Mouse (Mus musculus) midbrain, postnatal 0 days (tissue): Measurements from ENCODE around the gene Plbd2. TPM values are rescaled to one million over a fixed set of nuclear protein-coding genes. Genes with fewer than 3 reads are reported as not detected.

Source experiments
- ATAC-seq: fragments of 200-750 bp; cut with Nextera tagmentation; 2 replicates; pipeline ENCODE4 v1.8.0; 2017; ENCODE audit warnings: moderate number of reproducible peaks, mild to moderate bottlenecking, moderate TSS enrichment, moderate library complexity; ENCODE audit not compliant: low FRiP score
- DNase-seq: peaks from one replicate; pipeline ENCODE4 v3.0.0-alpha.2; 2015; ENCODE audit warnings: low spot score
- H3K27ac ChIP-seq: fragments of 300-500 bp; sonication (generic); 2 replicates; pipeline ENCODE4 v1.5.1; 2014; ENCODE audit warnings: low read depth, mild to moderate bottlenecking, low read length, mixed read lengths
- H3K27me3 ChIP-seq: fragments of 300-500 bp; sonication (generic); 2 replicates; pipeline ENCODE4 v1.6.1; 2014; ENCODE audit warnings: low read length, control low read depth, mixed read lengths; ENCODE audit not compliant: insufficient read depth
- H3K36me3 ChIP-seq: fragments of 300-500 bp; sonication (generic); 2 replicates; pipeline ENCODE4 v1.6.1; 2014; ENCODE audit warnings: low read length, control low read depth, mixed read lengths; ENCODE audit not compliant: insufficient read depth
- H3K4me1 ChIP-seq: fragments of 300-500 bp; sonication (generic); 2 replicates; pipeline ENCODE4 v1.6.1; 2014; ENCODE audit warnings: mild to moderate bottlenecking, control low read depth, antibody characterized with exemption, low read length, mixed read lengths; ENCODE audit not compliant: insufficient read depth
- H3K4me2 ChIP-seq: fragments of 300-500 bp; sonication (generic); 2 replicates; pipeline ENCODE4 v1.6.1; 2014; ENCODE audit warnings: low read depth, mild to moderate bottlenecking, low read length, mixed read lengths; ENCODE audit not compliant: poor library complexity, severe bottlenecking
- H3K4me3 ChIP-seq: fragments of 300-500 bp; sonication (generic); 2 replicates; pipeline ENCODE4 v1.5.1; 2014; ENCODE audit warnings: low read depth, mild to moderate bottlenecking, low read length, moderate library complexity
- H3K9ac ChIP-seq: fragments of 300-500 bp; sonication (generic); replicated peaks from 2 replicates; pipeline ENCODE4 v1.6.1; 2014; ENCODE audit warnings: mild to moderate bottlenecking, low read length, moderate library complexity, mixed read lengths; ENCODE audit not compliant: poor library complexity, severe bottlenecking
- H3K9me3 ChIP-seq: fragments of 300-500 bp; sonication (generic); 2 replicates; pipeline ENCODE4 v1.6.1; 2016; ENCODE audit warnings: low read length, control low read depth
- CTCF ChIP-seq: IDR thresholded peaks from 2 replicates; pipeline ENCODE4 v1.5.1; 2016; ENCODE audit warnings: antibody characterized with exemption, mild to moderate bottlenecking
- WGBS: fragments of 180-500 bp; shearing (Covaris S2); extraction: QIAGEN DNeasy Blood & Tissue Kit; methylation state at CpG from one replicate; pipeline ENCODE4 v1.1.7; 2014; 5-methylcytosine and 5-hydroxymethylcytosine counted together
- polyA plus RNA-seq: library from polyadenylated mRNA; unstranded; fragments of >200 nt; fragmentation: Nextera tagmentation; extraction: Ambion mirVana; gene quantifications from 2 replicates; pipeline ENCODE4 v1.2.1, GENCODE M21; 2015
- total RNA-seq: library from RNA; depleted of rRNA; stranded (reverse); fragments of >200 nt; gene quantifications from 2 replicates; pipeline ENCODE4 v1.2.3, GENCODE M21; 2014; rRNA removed

Gene Plbd2
- total RNA-seq: 26.7 and 27.9 TPM in 2 replicates
- 49.9 and 52.9 TPM in 2 replicates for polyA plus RNA-seq

- peak within 1 kb of the TSS; percentile 57 for H3K4me3 ChIP-seq
- H3K9me3 ChIP-seq: no peaks in the 10 kb centered on the region
- no peak for TF ChIP-seq CTCF
- DNase-seq: peak; percentile 93
- peak within 1 kb of the TSS; percentile 86 for H3K9ac ChIP-seq
- peak within 1 kb of the TSS; percentile 4; the same call in 1 of the 2 replicates for H3K27ac ChIP-seq
- H3K4me1 ChIP-seq: peaks cover 10% of the 10 kb centered on the region; the same call in 1 of the 2 replicates
- no peaks in the 10 kb centered on the region for H3K27me3 ChIP-seq
- ATAC-seq: peak; percentile 78
- H3K4me2 ChIP-seq: peak within 1 kb of the TSS; percentile 91
- peaks cover 5% of the 10 kb centered on the region; the same call in 1 of the 2 replicates for H3K36me3 ChIP-seq
- under 1% methylated on average over 44 of the region's 55 CpGs for WGBS
These were observed at the start of gene Plbd2 for GRCm38 (mm10) chr5:120503144-120503795. Gene Plbd2 (minus strand): TSS chr5:120503625.

GRCm38 (mm10) chr5:120550673-120551072 lies 47.2 kb upstream of the Plbd2 start:
- H3K36me3 ChIP-seq: peaks cover 17% of the 10 kb centered on the region
- no peaks in the 10 kb centered on the region for H3K4me1 ChIP-seq
- H3K27me3 ChIP-seq: no peaks in the 10 kb centered on the region
- no peak overlapping the region for H3K9ac ChIP-seq
- ATAC-seq: no peak
- TF ChIP-seq CTCF: no peak
- no peak overlapping the region for H3K4me3 ChIP-seq
- no peak overlapping the region for H3K4me2 ChIP-seq
- no peak overlapping the region for H3K27ac ChIP-seq
- 93% methylated on average over 5 of the region's 5 CpGs for WGBS
- H3K9me3 ChIP-seq: no peaks in the 10 kb centered on the region
- DNase-seq: no peak

DNA sequence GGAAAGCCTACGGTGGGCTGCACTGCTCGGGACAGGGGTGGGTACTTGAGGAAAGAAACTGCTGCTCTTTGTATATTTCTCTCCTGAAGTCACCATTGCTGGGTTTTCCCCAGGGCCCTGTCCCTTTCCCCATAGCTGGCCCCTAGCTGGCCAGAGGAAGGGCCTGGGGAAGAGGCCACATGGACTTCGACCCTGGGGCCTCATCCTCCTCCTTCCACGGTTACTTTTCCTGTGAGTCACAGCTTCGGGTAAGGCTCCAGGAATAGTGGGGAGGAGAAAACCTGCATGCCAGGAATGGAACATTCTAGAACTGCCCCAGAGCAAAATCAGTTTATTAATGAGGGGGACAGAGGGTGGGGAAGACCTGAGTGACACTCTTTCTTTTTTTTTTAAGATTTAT lies 46.7 kb upstream of the Plbd2 start:
- no peak for TF ChIP-seq CTCF
- H3K9ac ChIP-seq: no peak overlapping the region
- ATAC-seq: no peak
- H3K9me3 ChIP-seq: no peaks in the 10 kb centered on the region
- no peak overlapping the region for H3K27ac ChIP-seq
- H3K4me2 ChIP-seq: no peak overlapping the region
- H3K4me3 ChIP-seq: no peak overlapping the region
- no peak for DNase-seq
- H3K36me3 ChIP-seq: peaks cover 14% of the 10 kb centered on the region
- no peaks in the 10 kb centered on the region for H3K4me1 ChIP-seq
- no peaks in the 10 kb centered on the region for H3K27me3 ChIP-seq
- WGBS: 95% methylated on average over 5 of the region's 5 CpGs

GRCm38 (mm10) chr5:120548236-120548850 lies 44.9 kb upstream of the Plbd2 start:
- no peak for TF ChIP-seq CTCF
- no peak overlapping the region for H3K27ac ChIP-seq
- WGBS: 87% methylated on average over 11 of the region's 11 CpGs
- no peak overlapping the region for H3K4me2 ChIP-seq
- no peaks in the 10 kb centered on the region for H3K27me3 ChIP-seq
- H3K9me3 ChIP-seq: no peaks in the 10 kb centered on the region
- no peak overlapping the region for H3K9ac ChIP-seq
- no peaks in the 10 kb centered on the region for H3K4me1 ChIP-seq
- H3K36me3 ChIP-seq: peaks cover 9% of the 10 kb centered on the region
- DNase-seq (no peak), ATAC-seq (no peak)
- no peak overlapping the region for H3K4me3 ChIP-seq

DNA sequence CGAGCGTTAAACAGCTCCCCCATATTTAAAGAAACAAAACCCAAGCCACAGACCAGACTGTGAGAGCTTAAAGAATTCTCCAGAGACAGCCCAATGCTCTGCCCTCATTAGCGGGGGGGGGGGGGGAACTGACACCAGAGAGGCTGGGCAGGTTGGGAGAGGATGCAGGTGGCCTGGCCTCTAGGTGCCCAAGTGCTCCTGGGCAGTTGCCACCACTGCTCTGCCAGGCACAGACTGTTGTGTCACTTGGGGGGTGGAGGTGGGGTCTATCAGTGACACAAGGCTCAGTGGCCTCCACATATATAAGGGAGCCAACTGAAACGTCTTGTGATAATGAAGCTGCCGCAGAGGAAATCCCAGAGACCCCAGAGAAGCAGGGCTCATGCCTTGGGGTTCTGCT lies 33.2 kb upstream of the Plbd2 start:
- H3K27me3 ChIP-seq: no peaks in the 10 kb centered on the region
- no peak overlapping the region for H3K4me3 ChIP-seq
- TF ChIP-seq CTCF: no peak
- H3K36me3 ChIP-seq: peaks cover 12% of the 10 kb centered on the region
- no peaks in the 10 kb centered on the region; the same call in 1 of the 2 replicates for H3K4me1 ChIP-seq
- ATAC-seq (no peak), DNase-seq (no peak)
- H3K9me3 ChIP-seq: no peaks in the 10 kb centered on the region
- WGBS: 57% methylated on average over 5 of the region's 5 CpGs
- no peak overlapping the region for H3K9ac ChIP-seq
- no peak overlapping the region for H3K4me2 ChIP-seq
- H3K27ac ChIP-seq: no peak overlapping the region

DNA sequence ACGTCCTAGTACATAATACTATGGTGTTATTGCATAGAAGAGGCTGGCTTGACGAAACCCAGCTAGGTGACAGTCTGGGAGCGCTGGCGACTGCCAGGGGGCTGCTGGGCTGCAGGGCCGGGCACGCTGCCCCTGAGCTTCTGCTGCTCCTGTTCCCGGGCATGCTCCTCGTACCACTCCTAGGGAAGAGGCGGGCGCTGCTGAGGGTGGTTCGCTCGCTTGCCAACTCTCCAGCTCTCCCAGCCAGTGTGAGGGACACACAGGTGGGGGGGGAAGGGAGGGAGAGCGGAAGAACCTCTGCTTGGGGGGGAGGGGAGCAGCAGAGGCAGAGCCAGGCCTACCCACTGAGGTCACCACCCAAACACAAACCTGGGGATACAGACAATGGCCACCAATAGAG lies 32.6 kb upstream of the Plbd2 start:
- no peak overlapping the region for H3K4me2 ChIP-seq
- H3K9ac ChIP-seq: no peak overlapping the region
- no peaks in the 10 kb centered on the region; the same call in 1 of the 2 replicates for H3K4me1 ChIP-seq
- WGBS: 76% methylated on average over 13 of the region's 13 CpGs
- DNase-seq (peak; percentile 51), ATAC-seq (no peak)
- H3K9me3 ChIP-seq: no peaks in the 10 kb centered on the region
- TF ChIP-seq CTCF: no peak
- no peak overlapping the region for H3K27ac ChIP-seq
- peaks cover 12% of the 10 kb centered on the region for H3K36me3 ChIP-seq
- no peaks in the 10 kb centered on the region for H3K27me3 ChIP-seq
- H3K4me3 ChIP-seq: no peak overlapping the region
